Comparison of ENCODE assay signal across 8 mouse cellular contexts in the genomic region with DNA sequence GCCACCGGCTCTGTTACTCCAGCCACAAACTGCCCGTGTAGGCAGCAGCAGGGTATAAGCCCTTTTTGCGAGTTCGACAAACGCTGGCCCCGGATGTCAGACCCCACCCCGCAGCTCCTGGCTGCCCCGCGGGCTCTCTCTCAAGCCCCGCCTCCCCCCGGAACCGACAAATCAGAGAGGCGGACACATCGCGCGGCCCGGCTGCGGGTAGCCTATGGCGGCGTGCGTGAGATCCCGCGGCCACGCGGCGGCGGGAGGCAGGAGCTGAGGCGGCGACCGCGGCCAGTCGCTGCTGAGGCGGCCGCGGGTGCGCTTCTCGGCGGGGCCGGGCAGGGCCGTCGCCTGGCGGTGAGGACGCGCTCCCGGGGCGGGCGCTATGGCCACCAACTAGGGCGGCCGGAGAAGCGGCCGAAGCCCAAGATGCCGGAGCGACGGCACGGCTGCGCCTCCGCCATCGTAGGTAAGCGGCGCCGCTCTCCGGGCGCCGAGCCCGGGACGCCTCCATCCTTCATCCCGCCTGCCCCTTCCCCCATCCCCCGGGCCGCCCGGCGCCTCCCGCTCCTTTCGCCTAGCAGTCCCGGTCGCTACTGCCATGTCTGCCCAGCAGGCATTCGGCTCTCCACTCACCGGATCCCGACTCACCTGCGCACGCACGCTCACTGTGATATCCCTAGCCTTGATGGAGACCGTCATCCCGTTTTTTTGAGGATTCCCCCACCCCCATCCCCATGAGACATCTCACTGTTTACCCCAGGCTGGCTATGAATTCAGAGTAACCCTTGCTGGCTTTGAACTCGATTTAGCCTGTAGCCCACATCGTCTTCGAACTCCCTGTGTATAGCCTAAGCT. TPM values are rescaled to one million over a fixed set of nuclear protein-coding genes. Genes with fewer than 3 reads are reported as not detected.
DNase-seq lines count a peak whose midpoint lies in the region; ATAC-seq and TF ChIP-seq lines count a peak whose summit lies in the region.

No protein-coding gene starts in this region.

- H3K9ac ChIP-seq in hindbrain, postnatal 0 days (replicated peaks; ENCODE audit: low read length): peak overlapping the region; percentile 89

- no peaks in the 10 kb centered on the region for H3K4me1 ChIP-seq in hindbrain, postnatal 0 days (ENCODE audit: insufficient read depth, low read length)

- peak overlapping the region; percentile 88 for H3K27ac ChIP-seq in gastrocnemius, adult 2 months
- H3K27ac ChIP-seq in hindbrain, postnatal 0 days: peak overlapping the region; percentile 81

- TF ChIP-seq CTCF in gastrocnemius, adult 2 months (IDR thresholded peaks at IDR 0.05): peak; percentile 22; the same call in 1 of the 2 replicates
- no peak for TF ChIP-seq CTCF in hindbrain, postnatal 0 days (IDR thresholded peaks at IDR 0.05; ENCODE audit: low read depth)

- peak overlapping the region; percentile 79 for H3K4me2 ChIP-seq in hindbrain, postnatal 0 days (ENCODE audit: low read depth, low read length)

- peak overlapping the region; percentile 81 for H3K4me3 ChIP-seq in gastrocnemius, adult 2 months
- H3K4me3 ChIP-seq in hindbrain, postnatal 0 days (ENCODE audit: low read length): peak overlapping the region; percentile 72

- peak; percentile 96 for DNase-seq in ZHBTc4 (ENCODE audit: low read depth, low spot score)
- DNase-seq in cerebellum, postnatal 4 days (ENCODE audit: low spot score in 2 of 2): peak; percentile 95 to 98
- DNase-seq in gastrocnemius, adult 2 months: peak; percentile 97
- DNase-seq in hindbrain, postnatal 0 days (ENCODE audit: low spot score): peak; percentile 96
- DNase-seq in left cerebral cortex, adult 18-20 months (ENCODE audit: low spot score in 2 of 2): peak; percentile 95
- DNase-seq in lung, postnatal 4 days: peak; percentile 96
- peak; percentile 97 for DNase-seq in retina, postnatal 1 day
- DNase-seq in urinary bladder, adult 18-20 months (ENCODE audit: low spot score in 2 of 2): peak; percentile 93 to 97

- H3K27me3 ChIP-seq in hindbrain, postnatal 0 days (ENCODE audit: insufficient read depth, low read length): no peaks in the 10 kb centered on the region

- H3K36me3 ChIP-seq in hindbrain, postnatal 0 days (ENCODE audit: insufficient read depth, low read length): no peaks in the 10 kb centered on the region

- ATAC-seq in hindbrain, postnatal 0 days: peak; percentile 98

- WGBS in hindbrain, postnatal 0 days: under 1% methylated on average over 73 of the region's 86 CpGs

- intact Hi-C loops in gastrocnemius, adult 2 months (cut with DNase I): no loop called here

- no peaks in the 10 kb centered on the region for H3K9me3 ChIP-seq in hindbrain, postnatal 0 days (ENCODE audit: low read length)

RNA-seq across cellular contexts. Expression of a gene that starts 6.3 kb away (rescaled TPM):
- total RNA-seq in gastrocnemius, adult 2 months (2021): 1 to 10 TPM; 3.7 to 5.4 TPM
- total RNA-seq in hindbrain, postnatal 0 days (2014; rRNA removed): 35.6 and 38.1 TPM in 2 replicates
- polyA plus RNA-seq in hindbrain, postnatal 0 days (2015; fragmentation: Nextera tagmentation; extraction: Ambion mirVana): 46.7 and 48.7 TPM in 2 replicates
- 10 to 100 TPM; 34.3 to 34.6 TPM for total RNA-seq in left cerebral cortex, adult 18-20 months (2021)

RNA-seq across cellular contexts. Expression of a gene that starts 50.3 kb away (rescaled TPM):
- 10 to 100 TPM; 18.7 to 19.3 TPM for total RNA-seq in gastrocnemius, adult 2 months (2021)
- total RNA-seq in hindbrain, postnatal 0 days (2014; rRNA removed): 34.4 and 39.8 TPM in 2 replicates
- polyA plus RNA-seq in hindbrain, postnatal 0 days (2015; fragmentation: Nextera tagmentation; extraction: Ambion mirVana): 73.7 and 83.0 TPM in 2 replicates
- total RNA-seq in left cerebral cortex, adult 18-20 months (2021): 10 to 100 TPM; 30.4 to 32.7 TPM

RNA-seq across cellular contexts. Expression of a gene that starts 50.4 kb away (rescaled TPM):
- 10 to 100 TPM in 1 of 2 experiments, 1 to 10 TPM in 1; 9.3 to 13.2 TPM for total RNA-seq in gastrocnemius, adult 2 months (2021)
- 24.9 and 31.4 TPM in 2 replicates for total RNA-seq in hindbrain, postnatal 0 days (2014; rRNA removed)
- polyA plus RNA-seq in hindbrain, postnatal 0 days (2015; fragmentation: Nextera tagmentation; extraction: Ambion mirVana): 43.2 and 52.3 TPM in 2 replicates
- 10 to 100 TPM; 16.0 to 31.9 TPM for total RNA-seq in left cerebral cortex, adult 18-20 months (2021)

Comparison
In these comparisons a context has a peak if more than half of its experiments do, and no peak if none do; other contexts are left out.
1. Peak in every context shown above with its lines: DNase-seq, ATAC-seq, H3K4me3 ChIP-seq and H3K27ac ChIP-seq.